Mouse (Mus musculus) gastrocnemius, postnatal 14 days (tissue): ENCODE measurements at regions not wholly inside any gene's neighbourhood (a gene's known extent, or its start where the extent isn't known, plus 50 kb on each side); places are given as distances from the start of the nearest gene placed in this dataset.
"Not testable (repeated sequence)": the region's sequence is repeated elsewhere in the genome, so short reads cannot be mapped to it uniquely, and the experiment has no call there.

Source experiments
- DNase-seq: peaks from one replicate; pipeline ENCODE4 v3.0.0; 2021; ENCODE audit warnings: mixed read lengths
- intact Hi-C: fragments of 180-260 bp; cut with DNase I; formaldehyde crosslinking; loops from one replicate; pipeline ENCODE4 v1.15.1; 2025; ENCODE audit warnings: low total_unique reads

DNA sequence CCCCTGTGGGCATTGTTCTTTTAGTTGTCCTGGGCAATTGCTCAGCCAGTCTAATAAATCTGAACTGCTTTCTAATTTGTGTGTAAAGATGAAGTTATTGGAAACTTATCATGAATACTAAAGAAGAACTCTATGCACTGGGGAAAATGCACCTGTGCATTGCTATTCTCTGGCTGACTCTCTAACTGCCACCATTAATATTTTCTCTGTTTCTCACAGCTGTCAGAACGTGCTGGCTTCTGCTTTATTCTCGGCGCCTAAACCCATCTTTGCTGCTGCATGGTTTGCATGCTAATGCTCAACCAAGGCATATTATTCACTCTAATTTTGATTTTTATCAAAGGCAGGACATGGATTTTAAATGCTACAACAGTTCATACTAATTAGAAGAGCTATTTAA, 128.9 kb upstream of the Gm527 start:
- intact Hi-C loops = no loop called here
- DNase-seq = no peak

DNA sequence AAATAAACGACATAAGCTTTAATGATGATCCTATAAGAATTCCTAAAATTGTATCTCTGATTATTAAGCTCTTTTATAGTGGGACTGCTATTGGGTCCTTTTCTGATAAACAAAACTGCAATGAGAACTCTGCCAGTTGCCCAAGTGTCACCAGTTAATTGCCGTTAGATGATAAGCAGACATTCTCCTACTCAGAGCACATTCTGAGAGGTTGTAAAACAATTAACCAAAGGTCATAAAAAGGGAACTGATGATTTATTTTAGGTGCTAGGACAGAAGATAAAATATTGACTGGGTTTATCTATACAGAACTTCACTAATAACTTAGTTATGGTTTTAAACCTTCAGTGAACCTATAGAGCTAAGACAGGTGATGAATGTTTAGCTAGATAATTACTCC, 109.2 kb upstream of the Gm527 start:
- DNase-seq, intact Hi-C loops: not testable (repeated sequence)

DNA sequence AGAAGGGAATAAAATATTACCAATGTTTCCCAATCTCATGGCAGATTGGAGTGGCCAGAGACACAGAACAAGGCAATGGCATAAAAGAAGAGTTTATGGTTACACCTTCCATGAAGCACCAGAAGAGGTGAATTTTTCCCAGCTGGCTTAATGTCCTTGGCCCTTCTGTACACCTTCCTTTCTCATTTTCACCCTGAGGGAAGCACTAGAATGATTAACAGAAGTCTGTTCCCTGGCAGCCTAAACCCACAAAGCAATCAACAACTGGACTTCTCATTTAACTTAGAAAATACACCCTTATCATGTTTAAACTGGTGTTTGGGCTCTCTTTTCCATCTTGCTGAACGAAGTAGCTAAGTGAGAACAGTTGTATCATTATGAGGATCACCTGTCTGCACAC, 107.6 kb upstream of the Gm527 start:
- intact Hi-C loops = no loop called here
- DNase-seq = no peak

DNA sequence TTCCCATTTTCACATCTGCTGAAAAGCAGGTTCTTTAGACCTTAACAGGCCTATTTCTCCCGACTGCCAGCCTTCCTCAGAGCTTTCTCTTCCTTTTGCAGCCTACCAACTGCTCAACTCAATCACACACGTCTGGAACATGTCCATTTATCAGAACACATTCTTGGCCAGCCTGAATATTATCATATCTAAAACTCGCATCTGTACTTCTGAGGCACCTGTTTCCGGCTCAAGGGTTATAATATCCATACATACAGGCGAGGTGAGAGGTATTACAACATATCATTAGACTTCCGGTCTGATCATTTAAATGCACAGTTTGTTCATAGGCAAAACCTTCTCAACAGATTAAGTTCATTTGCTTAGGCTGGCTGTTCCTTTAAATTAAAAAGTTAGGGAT, 101.8 kb upstream of the Gm527 start:
- intact Hi-C loops = no loop called here
- DNase-seq = no peak

DNA sequence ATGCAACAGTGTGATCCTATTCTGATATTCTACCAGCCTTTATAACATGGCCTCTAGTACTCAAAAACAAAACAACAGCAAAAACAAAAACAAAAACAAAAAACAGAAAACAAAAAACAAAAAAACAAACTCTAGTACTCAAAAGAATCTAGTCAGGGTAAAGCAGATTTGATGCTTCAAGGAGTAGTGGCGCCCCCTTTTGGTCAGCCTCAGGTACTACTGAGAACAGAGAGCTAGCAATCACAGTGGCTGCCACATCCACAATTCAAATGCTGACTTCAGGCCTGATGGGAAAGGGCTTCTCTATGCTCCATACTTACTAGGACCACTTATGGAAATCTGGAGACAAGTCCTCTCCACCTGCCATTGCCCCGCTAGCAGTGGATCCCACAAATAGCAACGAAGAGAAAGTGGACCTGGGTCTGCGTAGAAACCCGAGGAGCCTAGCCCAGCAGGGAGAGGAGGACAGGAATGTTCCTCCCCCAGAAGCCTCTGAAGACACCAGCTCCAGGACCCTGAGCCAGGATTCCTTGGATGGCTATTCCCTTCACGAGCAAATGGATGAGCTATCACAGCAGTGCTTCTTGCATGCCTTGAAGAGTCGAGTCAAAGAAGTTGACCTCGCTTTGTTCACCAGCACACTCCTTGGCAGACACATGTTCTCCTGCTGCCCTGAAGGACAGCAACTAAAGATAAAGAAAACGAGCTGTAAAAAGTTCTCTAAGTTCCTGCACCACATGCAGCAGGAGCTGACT, 100.5 kb upstream of the Gm527 start:
- intact Hi-C loops = no loop called here
- peak; percentile 18 for DNase-seq

DNA sequence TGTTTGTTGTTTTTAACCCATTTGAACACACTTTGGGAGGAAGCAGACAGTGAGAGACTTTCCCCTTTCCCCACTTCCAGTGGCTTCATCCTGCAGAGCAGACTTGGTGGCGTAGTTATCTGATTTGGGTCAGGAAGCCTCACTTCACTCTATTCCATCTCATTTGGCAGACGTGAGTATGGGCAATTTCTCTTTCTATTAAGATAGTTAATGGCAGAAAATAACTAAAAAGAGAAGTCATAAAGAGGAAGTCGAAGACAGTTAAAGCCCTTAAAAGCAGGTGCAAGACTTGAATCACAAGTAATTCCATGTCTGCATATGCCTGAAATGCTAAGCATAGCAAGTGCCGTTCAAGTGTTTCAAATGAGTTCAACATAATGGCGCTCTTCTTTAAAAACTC, 97.0 kb upstream of the Gm527 start:
- no peak for DNase-seq
- intact Hi-C loops = no loop called here

DNA sequence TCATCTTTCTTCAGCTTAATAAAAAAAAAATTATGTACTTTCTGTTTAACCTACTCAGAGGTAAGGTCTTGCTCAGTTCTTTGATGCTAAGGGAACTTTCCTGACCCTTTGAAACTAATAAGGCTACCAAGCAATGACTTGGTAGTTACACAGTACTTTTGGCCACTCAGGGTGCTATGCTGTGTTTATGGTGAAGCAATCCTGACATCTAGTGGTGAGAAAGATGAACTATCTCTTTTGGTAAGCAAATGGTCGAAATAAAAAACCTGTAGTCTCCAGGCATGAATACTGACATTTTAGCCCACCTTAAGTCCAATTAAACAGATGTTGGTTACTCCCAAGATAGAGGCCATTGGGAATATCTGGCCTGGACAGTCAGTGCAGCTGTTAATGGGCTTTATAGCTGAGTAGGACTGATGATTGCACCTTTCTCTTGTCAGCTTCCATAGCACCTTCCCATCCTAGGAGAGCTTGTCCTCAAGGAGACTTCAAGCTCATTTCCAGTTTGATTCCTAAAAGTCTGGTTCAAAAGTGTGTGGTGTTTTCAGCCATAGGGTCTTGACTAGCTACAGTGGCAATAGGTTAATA, 88.0 kb upstream of the Gm527 start:
- DNase-seq = no peak
- intact Hi-C loops = no loop called here

DNA sequence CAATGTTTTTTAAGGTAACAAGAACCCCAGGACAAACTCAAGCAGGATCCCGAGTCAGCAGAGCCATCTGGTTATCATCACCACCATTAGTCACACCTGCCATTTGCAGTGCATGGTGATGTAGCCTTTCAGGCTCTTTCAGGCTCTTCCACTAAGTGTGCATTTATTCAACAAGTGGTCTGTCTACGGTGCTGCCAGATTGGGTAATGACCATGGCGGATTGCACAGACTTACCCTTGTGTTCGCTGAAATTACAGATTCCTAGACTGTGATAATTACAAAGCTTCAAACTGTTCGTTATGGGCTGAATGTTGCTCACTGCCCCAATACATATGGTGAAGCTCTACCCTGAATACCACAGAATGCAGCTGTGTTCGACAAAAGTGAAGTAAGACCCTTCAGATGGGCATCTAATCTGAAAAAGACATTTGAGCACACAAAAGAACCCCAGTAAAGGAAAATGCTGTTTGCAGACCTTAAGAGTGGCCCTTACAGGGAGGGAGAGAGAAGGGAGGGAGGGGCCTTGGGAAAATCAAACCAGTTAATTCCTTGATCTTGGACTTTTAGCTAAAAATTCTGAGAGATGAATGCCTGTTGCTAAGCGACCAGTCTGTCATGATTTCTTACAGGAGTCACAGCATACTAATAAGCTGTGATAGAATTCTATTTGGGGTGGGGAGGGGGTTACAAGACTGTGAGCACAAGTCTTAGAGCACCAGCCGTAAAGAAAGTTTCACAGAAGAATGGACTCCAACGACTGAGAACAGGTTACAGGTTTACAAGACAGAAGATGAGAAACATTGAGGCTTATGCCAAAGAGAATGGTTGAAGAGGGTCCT, 85.2 kb upstream of the Gm527 start:
- intact Hi-C loops = no loop called here
- DNase-seq = no peak

DNA sequence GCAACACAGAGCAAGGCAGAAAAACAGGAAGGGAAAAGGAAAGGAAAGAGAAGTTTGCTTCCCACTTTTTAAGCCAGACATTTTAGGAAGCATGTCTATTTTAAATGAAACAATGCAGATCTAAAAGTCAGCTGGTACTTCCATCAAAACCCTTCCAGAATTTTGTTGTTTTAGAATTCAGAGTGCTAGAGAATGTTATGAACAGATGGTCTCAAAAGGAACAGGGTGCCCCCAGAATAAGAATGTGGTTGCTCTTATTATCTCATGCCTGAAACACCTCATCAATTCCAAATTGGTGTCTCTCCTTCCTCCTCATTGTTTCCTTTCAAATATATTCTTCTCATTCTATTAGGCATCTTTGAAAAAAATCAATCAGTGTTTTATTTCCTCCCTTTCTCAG, 60.0 kb upstream of the Gm527 start:
- DNase-seq = no peak
- intact Hi-C loops = no loop called here
